Mouse (Mus musculus): ENCODE results near the gene Tshz2. TPM values are rescaled to one million over a fixed set of nuclear protein-coding genes. Genes with fewer than 3 reads are reported as not detected.

Tshz2 gene
- polyA plus RNA-seq, 1 experiment from 2014 or later = 3.6 TPM

DNA sequence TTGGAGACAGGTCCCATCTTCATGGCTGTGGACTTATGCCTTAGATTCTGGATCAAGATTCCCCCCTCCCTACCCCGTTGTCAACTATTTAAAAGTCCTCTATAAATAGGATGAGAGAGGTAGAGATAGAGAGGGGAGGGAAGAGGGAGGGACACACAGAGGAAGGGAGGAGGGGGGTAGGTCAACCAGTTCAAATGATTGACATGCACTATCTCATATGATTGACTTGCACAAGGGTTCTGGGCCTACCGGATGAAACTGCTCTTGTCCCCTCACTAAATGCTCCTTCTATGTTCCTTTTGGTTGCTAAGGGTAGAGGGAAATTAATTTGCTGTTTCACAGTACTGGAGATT is 150.8 kb downstream of the Tshz2 start:
- H3K4me2 ChIP-seq = no peak overlapping the region
- H3K36me3 ChIP-seq = no peaks in the 10 kb centered on the region
- no peak for ATAC-seq (replicated peaks; ENCODE audit: insufficient number of reproducible peaks, insufficient read depth, low FRiP score, low read depth)
- H3K27ac ChIP-seq = no peak overlapping the region
- H3K9ac ChIP-seq = no peak overlapping the region
- peaks cover 15% of the 10 kb centered on the region for H3K4me1 ChIP-seq (replicated peaks)
- 23% methylated on average over 2 of the region's 2 CpGs for WGBS
- H3K9me3 ChIP-seq (replicated peaks) = no peaks in the 10 kb centered on the region
- H3K4me3 ChIP-seq = no peak overlapping the region
- peaks cover 7% of the 10 kb centered on the region; the same call in 1 of the 2 replicates for H3K27me3 ChIP-seq

DNA sequence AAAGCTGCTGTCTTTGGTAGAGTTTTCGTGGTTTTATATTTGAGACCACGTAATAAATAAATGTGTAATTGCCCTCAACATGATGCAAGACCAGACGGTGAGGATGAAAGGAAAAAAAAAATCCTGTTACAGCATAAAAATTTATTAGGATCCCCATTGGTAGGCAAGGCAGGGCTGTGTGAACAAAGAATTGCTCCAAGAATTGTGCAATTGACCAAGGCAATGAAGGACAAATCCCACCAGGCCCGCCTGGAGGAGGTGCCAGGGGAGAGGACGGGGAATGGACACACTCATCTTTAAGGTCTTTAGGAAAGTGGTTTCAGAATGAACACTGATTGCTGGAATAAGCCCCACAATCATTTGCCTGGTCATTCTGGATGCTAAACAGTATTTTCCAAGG is 154.6 kb downstream of the Tshz2 start:
- no peak overlapping the region for H3K4me2 ChIP-seq
- no peaks in the 10 kb centered on the region for H3K27me3 ChIP-seq
- H3K4me3 ChIP-seq = no peak overlapping the region
- H3K27ac ChIP-seq = no peak overlapping the region
- no peaks in the 10 kb centered on the region for H3K9me3 ChIP-seq (replicated peaks)
- WGBS = 72% methylated on average over 5 of the region's 5 CpGs
- H3K36me3 ChIP-seq = no peaks in the 10 kb centered on the region
- peaks cover 27% of the 10 kb centered on the region for H3K4me1 ChIP-seq (replicated peaks)
- H3K9ac ChIP-seq = no peak overlapping the region
- ATAC-seq (replicated peaks; ENCODE audit: insufficient number of reproducible peaks, insufficient read depth, low FRiP score, low read depth) = no peak

DNA sequence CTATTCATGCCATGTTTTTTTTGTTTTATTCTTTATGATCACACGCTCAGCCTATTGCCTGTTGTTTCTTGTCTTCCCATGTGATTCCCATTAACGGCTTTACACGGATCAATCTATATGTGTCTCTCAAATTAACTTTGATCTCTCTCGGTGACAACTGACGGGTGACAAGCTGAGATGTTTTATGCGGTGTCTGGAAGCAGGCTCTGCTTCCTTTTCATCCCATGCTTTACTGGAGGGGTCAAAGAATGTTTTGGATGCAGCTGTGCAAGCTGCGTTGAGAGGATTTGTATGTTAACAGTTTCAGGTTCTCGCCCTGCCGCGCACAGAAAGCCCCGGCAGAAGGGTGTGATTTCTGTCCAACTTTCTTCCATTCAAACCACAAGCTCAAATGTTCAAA is 155.1 kb downstream of the Tshz2 start:
- Histone ChIP-seq H3K4me3 (no peak overlapping the region), H3K36me3 (no peaks in the 10 kb centered on the region), H3K9me3 (replicated peaks) (no peaks in the 10 kb centered on the region), H3K4me2 (no peak overlapping the region), H3K27me3 (no peaks in the 10 kb centered on the region), H3K27ac (no peak overlapping the region), H3K4me1 (replicated peaks) (peaks cover 25% of the 10 kb centered on the region), H3K9ac (no peak overlapping the region)
- 46% methylated on average over 11 of the region's 11 CpGs for WGBS
- ATAC-seq (replicated peaks; ENCODE audit: insufficient number of reproducible peaks, insufficient read depth, low FRiP score, low read depth) = no peak

DNA sequence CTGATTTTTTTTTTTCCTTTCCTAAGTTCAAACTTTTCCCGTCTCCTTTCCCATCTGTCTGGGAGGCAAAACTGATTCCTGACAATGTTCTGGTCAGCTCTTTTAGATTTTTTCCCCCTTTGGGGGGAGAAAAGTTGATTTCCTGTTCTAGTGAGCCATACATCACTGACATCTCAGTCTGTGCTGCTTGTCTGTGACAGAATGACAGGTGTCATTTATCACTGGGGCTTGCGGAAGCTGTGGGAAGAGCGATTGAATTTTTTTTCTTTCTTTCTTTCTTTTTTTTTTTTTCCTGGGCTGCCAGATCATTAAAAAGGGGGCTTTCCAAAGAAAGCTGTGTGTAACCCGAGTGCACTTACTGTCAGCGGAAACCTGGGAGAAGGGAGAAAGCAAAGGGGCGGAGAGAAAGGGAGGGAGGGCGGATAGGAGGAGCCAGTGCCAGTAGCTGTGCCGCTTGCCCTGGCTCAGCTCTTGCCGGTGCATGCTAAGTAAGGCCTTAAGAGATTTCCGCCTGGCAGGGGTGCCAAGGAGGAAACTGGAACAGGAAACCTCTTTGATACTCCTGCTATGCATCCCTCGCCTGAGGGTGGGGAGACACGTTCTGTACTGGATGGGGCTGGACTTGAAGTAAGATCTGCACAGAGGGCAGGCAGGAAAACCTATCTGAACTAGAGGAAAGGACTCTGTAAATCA is 157.8 kb downstream of the Tshz2 start:
- peak overlapping the region; percentile 65 for H3K4me2 ChIP-seq
- peak overlapping the region; percentile 39 for H3K4me3 ChIP-seq
- no peaks in the 10 kb centered on the region for H3K9me3 ChIP-seq (replicated peaks)
- no peaks in the 10 kb centered on the region for H3K27me3 ChIP-seq
- peaks cover 18% of the 10 kb centered on the region for H3K4me1 ChIP-seq (replicated peaks)
- H3K36me3 ChIP-seq = no peaks in the 10 kb centered on the region
- peak overlapping the region; percentile 70 for H3K27ac ChIP-seq
- ATAC-seq (replicated peaks; ENCODE audit: insufficient number of reproducible peaks, insufficient read depth, low FRiP score, low read depth) = peak; percentile 79
- 4% methylated on average over 12 of the region's 12 CpGs for WGBS
- H3K9ac ChIP-seq = peak overlapping the region; percentile 26

DNA sequence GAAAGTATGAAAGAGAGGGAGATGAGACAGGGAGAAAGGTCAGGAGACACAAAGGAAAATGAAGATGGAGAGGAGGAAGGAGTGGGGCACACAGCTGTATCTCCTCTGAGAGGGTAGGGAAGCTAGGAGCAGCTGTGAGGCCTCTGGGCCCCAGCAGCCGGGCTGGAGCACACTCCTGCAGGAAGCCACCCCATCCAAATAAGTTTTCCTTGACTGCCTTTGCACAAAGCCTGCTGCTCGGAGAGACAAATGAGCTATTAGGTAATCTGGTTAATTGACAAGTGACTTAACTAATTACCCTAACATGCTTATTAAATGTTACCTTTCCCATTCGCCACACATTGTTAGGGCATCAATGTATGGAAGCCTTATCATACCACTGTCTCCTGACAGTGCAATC is 159.9 kb downstream of the Tshz2 start:
- Histone ChIP-seq H3K9ac (no peak overlapping the region), H3K27me3 (no peaks in the 10 kb centered on the region), H3K9me3 (replicated peaks) (no peaks in the 10 kb centered on the region), H3K4me3 (no peak overlapping the region), H3K27ac (no peak overlapping the region), H3K36me3 (no peaks in the 10 kb centered on the region), H3K4me1 (replicated peaks) (peaks cover 12% of the 10 kb centered on the region), H3K4me2 (no peak overlapping the region)
- no peak for ATAC-seq (replicated peaks; ENCODE audit: insufficient number of reproducible peaks, insufficient read depth, low FRiP score, low read depth)
- WGBS = 64% methylated on average over 3 of the region's 3 CpGs

DNA sequence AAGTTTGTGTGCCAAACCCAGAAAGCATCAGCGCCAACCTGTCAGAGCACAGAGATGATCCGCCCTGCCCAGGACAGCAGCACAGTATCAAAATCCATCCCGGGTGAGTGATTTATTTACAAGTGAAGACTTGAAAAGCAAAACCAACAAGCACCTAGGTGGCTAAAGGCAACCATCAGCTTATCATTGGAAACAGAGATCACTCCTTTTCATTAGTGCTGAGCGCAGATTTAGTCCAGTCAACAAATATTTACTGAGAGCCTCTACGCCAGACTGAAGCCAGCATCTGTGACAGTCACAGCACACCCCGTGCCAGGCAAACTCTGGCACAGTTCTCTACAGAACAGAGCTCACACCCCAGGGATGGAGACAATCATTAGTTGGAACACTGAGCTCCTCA is 169.4 kb downstream of the Tshz2 start:
- WGBS = 87% methylated on average over 6 of the region's 6 CpGs
- H3K9ac ChIP-seq = no peak overlapping the region
- no peak overlapping the region for H3K27ac ChIP-seq
- no peak for ATAC-seq (replicated peaks; ENCODE audit: insufficient number of reproducible peaks, insufficient read depth, low FRiP score, low read depth)
- no peaks in the 10 kb centered on the region for H3K27me3 ChIP-seq
- no peaks in the 10 kb centered on the region for H3K36me3 ChIP-seq
- H3K4me1 ChIP-seq (replicated peaks) = 0 out of 2 replicates have a peak, but pooled peaks cover 2% of the 10 kb centered on the region
- no peaks in the 10 kb centered on the region for H3K9me3 ChIP-seq (replicated peaks)
- H3K4me2 ChIP-seq = no peak overlapping the region
- no peak overlapping the region for H3K4me3 ChIP-seq

DNA sequence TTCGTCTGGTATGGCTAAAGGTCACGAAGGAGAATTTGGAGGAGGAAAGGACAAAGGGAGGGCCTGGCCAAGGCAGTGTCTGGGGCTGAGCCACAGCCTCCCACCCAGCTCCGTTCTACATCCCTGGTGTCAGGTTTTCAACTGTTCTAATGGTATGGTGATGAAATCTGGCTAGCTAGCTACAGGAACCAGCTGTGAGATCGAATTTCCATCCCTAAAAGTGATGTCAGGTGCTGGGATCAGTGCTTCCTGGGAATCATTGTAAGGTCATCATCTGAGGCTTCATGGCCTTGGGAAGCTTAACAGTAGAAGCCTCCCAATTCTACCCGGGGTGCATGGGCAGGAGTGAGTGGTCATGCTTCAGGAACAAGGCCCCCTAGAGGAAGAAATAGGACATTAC is 171.6 kb downstream of the Tshz2 start:
- Histone ChIP-seq H3K36me3 (no peaks in the 10 kb centered on the region), H3K27me3 (no peaks in the 10 kb centered on the region), H3K9ac (no peak overlapping the region), H3K4me3 (no peak overlapping the region), H3K4me2 (no peak overlapping the region), H3K9me3 (replicated peaks) (no peaks in the 10 kb centered on the region), H3K4me1 (replicated peaks) (0 out of 2 replicates have a peak, but pooled peaks cover 2% of the 10 kb centered on the region), H3K27ac (no peak overlapping the region)
- 52% methylated on average over 5 of the region's 5 CpGs for whole genome bisulfite sequencing
- no peak for ATAC-seq (replicated peaks; ENCODE audit: insufficient number of reproducible peaks, insufficient read depth, low FRiP score, low read depth)

DNA sequence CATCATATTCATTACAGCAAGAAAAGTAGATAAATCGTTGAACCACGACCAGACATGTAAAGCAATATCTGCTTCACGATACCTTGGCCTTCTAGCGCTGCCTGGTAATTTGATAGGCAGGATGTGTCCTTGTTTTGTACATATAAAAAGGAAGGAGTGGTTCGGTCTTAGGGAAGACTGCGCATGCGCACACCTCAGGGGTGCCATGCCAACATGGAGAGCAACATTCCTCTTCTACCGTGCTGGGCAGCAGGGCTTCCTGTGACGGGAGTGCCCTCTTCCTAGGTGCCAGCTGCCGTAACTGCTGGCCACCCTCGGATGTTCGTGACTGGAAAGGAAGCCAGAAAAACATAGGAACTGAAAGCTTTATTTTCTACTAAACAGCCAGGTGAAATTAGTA is 172.7 kb downstream of the Tshz2 start:
- no peaks in the 10 kb centered on the region for H3K27me3 ChIP-seq
- no peak overlapping the region for H3K27ac ChIP-seq
- H3K36me3 ChIP-seq = no peaks in the 10 kb centered on the region
- ATAC-seq (replicated peaks; ENCODE audit: insufficient number of reproducible peaks, insufficient read depth, low FRiP score, low read depth) = no peak
- 89% methylated on average over 12 of the region's 12 CpGs for WGBS
- H3K9me3 ChIP-seq (replicated peaks) = no peaks in the 10 kb centered on the region
- H3K4me1 ChIP-seq (replicated peaks) = no peaks in the 10 kb centered on the region
- no peak overlapping the region for H3K9ac ChIP-seq
- no peak overlapping the region for H3K4me3 ChIP-seq
- H3K4me2 ChIP-seq = no peak overlapping the region

DNA sequence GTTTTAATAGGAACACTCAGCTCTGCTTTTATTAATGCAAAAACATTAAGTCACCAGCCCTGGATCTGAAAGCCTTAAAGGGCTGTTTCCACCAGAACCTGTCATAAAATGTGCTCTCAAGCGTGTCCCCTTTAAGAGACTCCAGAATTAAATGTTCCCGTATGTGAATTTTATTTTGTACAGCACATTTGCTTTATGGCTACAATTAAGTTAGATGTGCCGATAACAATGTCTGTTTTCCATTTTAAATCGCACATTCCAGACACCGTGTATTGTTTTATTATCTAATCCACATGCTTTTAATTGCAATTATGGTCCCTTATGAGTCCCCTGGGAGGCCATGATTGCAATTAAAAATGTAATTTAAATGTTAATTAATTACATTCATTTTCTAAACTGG is 178.8 kb downstream of the Tshz2 start:
- H3K27ac ChIP-seq = no peak overlapping the region
- H3K36me3 ChIP-seq = no peaks in the 10 kb centered on the region
- no peak overlapping the region for H3K4me2 ChIP-seq
- no peak for ATAC-seq (replicated peaks; ENCODE audit: insufficient number of reproducible peaks, insufficient read depth, low FRiP score, low read depth)
- no peaks in the 10 kb centered on the region for H3K4me1 ChIP-seq (replicated peaks)
- H3K4me3 ChIP-seq = no peak overlapping the region
- H3K9me3 ChIP-seq (replicated peaks) = no peaks in the 10 kb centered on the region
- no peak overlapping the region for H3K9ac ChIP-seq
- no peaks in the 10 kb centered on the region for H3K27me3 ChIP-seq
- 78% methylated on average over 5 of the region's 5 CpGs for WGBS

DNA sequence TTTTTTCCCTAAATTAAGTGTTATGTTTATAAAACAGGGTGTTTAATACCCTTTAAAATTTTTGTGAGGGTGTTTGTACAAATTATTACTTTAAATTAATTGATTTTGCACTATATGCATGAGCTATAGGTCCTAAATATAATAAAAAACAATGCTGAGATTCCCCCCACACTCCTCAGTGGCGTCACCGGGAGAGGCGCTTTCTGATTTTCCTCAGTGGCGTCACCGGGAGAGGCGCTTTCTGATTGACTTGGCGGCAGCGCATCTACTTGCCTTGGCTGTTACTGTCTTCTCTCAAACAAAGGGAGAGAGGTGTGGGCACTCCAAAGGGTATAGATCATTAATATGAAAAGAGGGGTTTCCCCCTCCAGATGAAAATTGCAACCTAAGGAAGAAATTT is 179.2 kb downstream of the Tshz2 start:
- Histone ChIP-seq H3K4me3 (no peak overlapping the region), H3K4me1 (replicated peaks) (no peaks in the 10 kb centered on the region), H3K27ac (no peak overlapping the region), H3K9ac (no peak overlapping the region), H3K36me3 (no peaks in the 10 kb centered on the region), H3K9me3 (replicated peaks) (no peaks in the 10 kb centered on the region), H3K27me3 (no peaks in the 10 kb centered on the region), H3K4me2 (no peak overlapping the region)
- whole genome bisulfite sequencing = 87% methylated on average over 8 of the region's 8 CpGs
- ATAC-seq (replicated peaks; ENCODE audit: insufficient number of reproducible peaks, insufficient read depth, low FRiP score, low read depth) = no peak

DNA sequence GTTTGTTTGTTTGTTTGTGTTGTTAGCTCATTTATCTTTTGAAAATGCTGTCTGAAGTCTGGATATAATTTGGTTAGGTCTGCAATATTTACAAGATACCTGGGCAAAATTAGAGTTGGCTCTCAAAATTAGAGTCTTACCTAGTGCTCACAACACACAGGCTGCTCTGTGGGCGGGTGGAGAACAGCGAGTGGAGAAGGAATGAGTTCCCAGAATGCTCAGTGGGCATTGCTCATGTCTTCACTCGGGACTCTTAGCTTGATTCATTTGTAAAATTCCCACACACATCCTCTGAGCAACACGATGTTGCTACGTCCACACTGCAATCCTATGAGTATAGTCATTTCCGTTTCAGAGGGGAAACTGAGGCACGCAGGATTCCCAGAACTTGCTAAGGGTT is 180.1 kb downstream of the Tshz2 start:
- 79% methylated on average over 7 of the region's 7 CpGs for WGBS
- no peak for ATAC-seq (replicated peaks; ENCODE audit: insufficient number of reproducible peaks, insufficient read depth, low FRiP score, low read depth)

DNA sequence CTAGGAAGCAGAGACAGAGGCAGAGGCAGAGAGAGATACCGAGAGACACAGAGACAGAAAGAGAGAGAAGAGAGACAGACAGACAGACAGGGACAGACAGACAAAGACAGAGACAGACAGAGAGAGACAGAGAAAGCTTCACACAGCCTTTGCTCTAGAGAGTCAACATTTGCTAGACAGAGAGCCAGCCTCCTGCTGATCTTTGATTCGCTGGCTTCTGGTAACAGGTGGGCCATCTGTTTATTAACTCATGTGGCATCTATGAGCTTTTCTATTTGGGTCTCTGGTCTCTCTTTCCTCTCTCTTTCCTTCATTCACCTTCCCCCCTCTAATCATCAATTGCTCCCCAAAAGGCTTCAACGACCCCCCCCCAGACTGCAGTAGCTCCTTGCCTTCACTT is 181.5 kb downstream of the Tshz2 start:
- Histone ChIP-seq H3K4me3 (no peak overlapping the region), H3K27me3 (no peaks in the 10 kb centered on the region), H3K9ac (no peak overlapping the region), H3K4me1 (replicated peaks) (no peaks in the 10 kb centered on the region), H3K36me3 (no peaks in the 10 kb centered on the region), H3K4me2 (no peak overlapping the region), H3K27ac (no peak overlapping the region), H3K9me3 (replicated peaks) (no peaks in the 10 kb centered on the region)
- WGBS = 77% methylated on average over 3 of the region's 3 CpGs
- ATAC-seq (replicated peaks; ENCODE audit: insufficient number of reproducible peaks, insufficient read depth, low FRiP score, low read depth) = no peak

More for the DNA sequence above, 180.1 kb downstream of the Tshz2 start:
- no peaks in the 10 kb centered on the region for H3K4me1 ChIP-seq (replicated peaks)
- H3K4me3 ChIP-seq = no peak overlapping the region
- H3K9me3 ChIP-seq (replicated peaks) = no peaks in the 10 kb centered on the region
- H3K27ac ChIP-seq = no peak overlapping the region
- H3K36me3 ChIP-seq = no peaks in the 10 kb centered on the region
- H3K27me3 ChIP-seq = no peaks in the 10 kb centered on the region
- H3K4me2 ChIP-seq = no peak overlapping the region
- no peak overlapping the region for H3K9ac ChIP-seq

Measured in heart, embryonic 15.5 days (tissue).